Mouse (Mus musculus) left cerebral cortex, postnatal 14 days (tissue): ENCODE results near the gene Zan. TPM values are rescaled to one million over a fixed set of nuclear protein-coding genes. Genes with fewer than 3 reads are reported as not detected.
A peak's percentile ranks its signal among the peaks of the same experiment; 100 is the strongest.

Source experiments
- DNase-seq, 2 experiments: peaks; one replicate each; pipeline ENCODE4 v3.0.0; 2021 to 2022; ENCODE audit warnings: low spot score in 2 of 2, mixed read lengths in 1 of 2
- intact Hi-C: fragments of 180-260 bp; cut with DNase I; formaldehyde crosslinking; loops from one replicate; pipeline ENCODE4 v1.15.1; 2025
- total RNA-seq, 2 experiments: library from RNA; stranded (reverse); gene quantifications; 2 replicates each; pipeline ENCODE4 v1.2.3; 2021

The Zan gene
- total RNA-seq, 2 experiments from 2014 or later: 0.44 to 0.55 TPM

DNA sequence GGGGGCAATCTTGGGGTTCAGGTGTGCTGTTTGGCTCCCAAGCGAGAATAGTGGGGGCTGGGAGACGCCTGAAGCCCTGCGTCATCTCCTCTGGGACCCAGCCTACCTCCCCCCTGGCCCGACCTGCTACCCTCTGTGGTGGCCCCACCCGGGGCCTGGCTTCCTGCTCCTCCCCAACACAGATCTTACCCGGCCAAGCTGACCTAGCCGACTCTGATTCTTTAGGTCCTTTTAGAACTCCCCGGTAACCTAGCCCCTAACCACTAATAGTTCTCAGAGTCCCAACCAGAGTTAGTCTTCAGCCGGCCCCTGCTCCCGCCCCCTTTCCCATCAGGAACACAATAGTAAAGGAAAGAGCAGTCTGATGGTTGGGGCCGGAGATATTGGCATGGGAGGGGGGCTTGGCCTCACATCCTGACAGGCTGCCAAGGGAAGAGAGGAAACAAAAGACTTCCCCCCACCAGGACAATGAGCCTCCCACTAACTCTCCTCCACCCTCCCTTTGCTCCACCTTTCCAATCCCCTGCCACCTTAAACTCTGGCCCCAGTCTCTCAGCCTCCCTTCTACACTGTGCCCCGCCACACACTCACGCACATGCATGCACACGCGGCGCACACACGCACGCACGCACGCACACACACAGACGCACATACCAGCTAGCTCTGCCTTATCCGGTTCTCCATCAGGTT is 137.4 kb downstream of the Zan start:
- peak in 1 of 2 experiments; percentile 22 for DNase-seq
- intact Hi-C loops: loop anchor here (2.0 kb wide), 1 partner anchor 163 kb away; the partner anchor contains the start of gene Pop7

DNA sequence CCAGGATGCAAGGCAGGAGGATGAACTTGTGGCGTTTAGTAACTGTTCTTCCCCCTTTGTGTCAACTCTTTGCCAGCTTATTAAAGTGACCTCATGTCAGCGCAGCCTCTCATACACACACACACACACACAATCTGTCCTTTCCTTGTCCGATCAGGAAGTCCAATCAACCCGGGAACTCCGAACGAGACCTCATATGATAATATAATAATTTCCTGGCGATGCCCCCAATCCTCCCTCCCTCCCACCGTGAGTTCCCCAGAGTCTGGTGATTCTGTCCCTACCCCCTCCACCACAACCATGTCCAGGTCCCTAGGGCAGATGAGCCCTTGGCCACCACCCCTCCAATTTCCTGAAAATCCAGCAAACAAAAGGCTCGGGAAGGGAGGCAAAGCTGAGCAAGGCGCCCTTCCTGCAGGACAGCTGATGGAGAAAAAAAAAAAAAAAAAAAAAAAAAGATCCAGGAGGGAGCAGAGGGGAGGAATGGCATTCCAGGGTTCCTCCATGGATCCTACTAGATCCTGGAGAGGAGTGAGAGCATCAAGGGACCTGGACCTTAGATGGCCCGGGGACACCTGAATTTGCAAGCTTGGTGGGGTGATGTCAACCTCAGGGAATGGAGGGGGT is 138.1 kb downstream of the Zan start:
- intact Hi-C loops: loop anchor here (2.0 kb wide), 1 partner anchor 164 kb away; the partner anchor contains the start of gene Pop7
- no peak for DNase-seq

- peak; percentile 90 to 91 for DNase-seq
- intact Hi-C loops: loop anchor here (2.0 kb wide), 1 partner anchor 165 kb away; the partner anchor contains the start of gene Pop7
Measured at GRCm38 (mm10) chr5:137338256-137338655, 138.6 kb downstream of the Zan start.

- DNase-seq: no peak
- intact Hi-C loops: no loop called here
Measured at GRCm38 (mm10) chr5:137337190-137337589, 139.7 kb downstream of the Zan start.

- intact Hi-C loops: no loop called here
- no peak for DNase-seq
Measured at GRCm38 (mm10) chr5:137335066-137335465, 141.8 kb downstream of the Zan start.

DNA sequence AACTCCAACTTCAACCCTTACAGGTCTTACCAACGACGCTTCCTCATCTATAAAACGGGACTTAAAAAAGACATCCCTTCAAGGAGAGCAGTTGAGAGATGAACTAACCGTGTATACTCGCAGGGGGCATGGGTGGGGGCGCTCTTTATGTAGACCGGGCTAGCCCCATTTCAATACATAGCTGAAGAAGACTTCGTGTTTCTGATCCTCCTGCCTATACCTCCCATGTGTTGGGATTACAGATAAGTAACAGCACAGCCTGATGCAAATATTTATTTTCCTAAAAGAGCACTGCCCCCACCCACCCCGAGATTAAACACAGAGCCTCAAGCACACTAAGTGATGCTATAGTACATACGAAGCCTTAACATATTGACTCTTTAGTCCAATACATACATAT is 142.5 kb downstream of the Zan start:
- intact Hi-C loops: no loop called here

DNA sequence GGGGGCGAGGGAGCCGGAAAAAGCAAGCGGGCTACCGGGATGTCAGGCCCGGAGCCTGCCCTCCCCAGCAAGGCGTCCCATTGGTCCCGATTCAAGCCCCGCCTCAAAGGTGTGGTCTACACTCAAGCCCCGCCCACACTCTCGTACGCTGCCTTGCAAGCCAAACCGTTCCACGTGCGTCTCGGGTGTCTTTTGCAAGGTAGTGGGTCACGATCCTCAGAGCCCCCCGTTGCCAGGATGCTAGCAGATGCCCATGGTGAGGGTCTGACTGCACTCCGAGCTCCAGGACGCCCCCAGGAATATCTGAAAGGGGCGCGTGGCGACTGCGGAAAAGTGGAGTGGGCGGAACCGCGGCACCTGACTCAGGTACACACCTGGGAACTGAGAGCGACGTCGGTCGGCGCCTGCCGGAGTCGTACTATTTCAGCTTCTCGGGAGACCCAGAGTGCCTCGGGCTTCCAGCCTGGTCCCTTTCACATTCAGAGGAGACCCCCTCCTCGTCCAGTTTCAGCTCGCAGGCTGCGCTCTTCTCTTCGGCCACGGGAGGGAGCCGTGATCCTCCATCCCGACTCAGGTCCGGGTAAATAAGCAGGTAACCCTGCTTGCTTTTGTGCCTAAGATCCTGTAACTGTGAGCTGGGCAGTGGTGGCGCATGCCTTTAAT is 143.2 kb downstream of the Zan start, which contains the start of gene Slc12a9:
Gene Slc12a9, minus strand, starts transcription at position 86 of the 663 bp plus-strand sequence.
- intact Hi-C loops: no loop called here
- DNase-seq: peak; percentile 93 to 97

More for the DNA sequence above, 142.5 kb downstream of the Zan start:
- DNase-seq: no peak

DNA sequence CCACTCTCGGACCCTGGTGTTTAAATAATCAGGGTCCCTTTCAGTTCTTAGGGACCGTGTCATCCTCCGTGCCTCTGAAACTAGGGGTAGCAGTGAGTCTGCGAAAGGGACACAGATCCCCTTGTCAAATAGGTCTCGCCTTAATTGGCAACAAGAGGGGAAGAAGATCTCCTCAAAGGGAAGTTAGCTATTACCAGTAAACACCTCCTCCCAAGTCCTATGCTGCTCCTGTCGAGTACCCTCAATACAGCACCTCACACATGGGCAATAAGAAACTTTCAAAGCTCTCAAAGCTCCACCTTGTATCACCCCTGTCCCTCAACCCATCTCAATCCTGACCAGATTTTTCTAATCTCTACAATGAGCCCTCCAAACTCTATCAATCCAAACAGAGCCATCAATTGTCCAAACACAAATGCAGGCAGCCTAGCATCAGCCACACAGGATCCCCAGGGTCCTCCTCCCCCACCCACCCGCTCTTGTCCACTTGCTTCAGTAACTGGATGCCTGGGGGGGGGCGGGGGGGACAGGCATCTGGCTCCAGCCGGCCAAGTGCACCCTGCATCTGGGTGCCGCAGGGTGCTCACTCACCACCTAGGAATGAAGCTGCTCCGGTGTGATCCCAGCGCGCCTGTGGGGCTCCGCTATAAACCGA is 143.9 kb downstream of the Zan start:
- DNase-seq: no peak
- intact Hi-C loops: no loop called here

DNA sequence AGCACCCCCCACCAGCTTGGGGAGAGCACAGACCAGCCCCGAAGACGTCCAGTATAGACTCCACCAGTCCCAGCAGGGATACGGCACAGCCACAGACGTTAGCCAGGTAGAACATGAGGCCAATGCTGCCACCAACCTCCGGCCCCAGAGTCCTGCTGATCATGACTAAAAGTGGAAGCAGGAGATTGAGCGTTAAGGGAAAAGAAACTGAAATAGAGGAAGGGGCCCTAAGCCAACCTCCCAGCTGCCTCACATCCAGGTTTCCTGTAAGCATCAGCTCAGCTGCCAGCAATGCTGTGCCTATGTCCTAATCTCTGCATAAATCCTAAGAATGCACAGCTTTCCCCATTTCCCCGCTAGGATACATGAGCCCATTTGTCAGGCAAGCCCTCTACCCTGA is 146.0 kb downstream of the Zan start:
- no peak for DNase-seq
- intact Hi-C loops: no loop called here

Other genes starting within 250 kb of the Zan start
- 10 to 100 TPM; 68.4 to 81.1 TPM for gene Ache, start 189.5 kb downstream of the Zan start, total RNA-seq
- 10 to 100 TPM; 16.4 to 17.1 TPM for gene Ufsp1, start 182.4 kb downstream of the Zan start, total RNA-seq
- gene Srrt, start 169.4 kb downstream of the Zan start, total RNA-seq: 100 to 1,000 TPM; 167 to 176 TPM
- gene Trip6, start 162.7 kb downstream of the Zan start, total RNA-seq: 1 to 10 TPM; 3.5 to 3.9 TPM
- gene Slc12a9, start 143.5 kb downstream of the Zan start, total RNA-seq: 10 to 100 TPM; 23.7 to 28.0 TPM
- gene Ephb4, start 127.0 kb downstream of the Zan start, total RNA-seq: 1 to 10 TPM; 6.0 to 7.6 TPM
- 10 to 100 TPM; 28.0 to 35.2 TPM for gene Pop7, start 25.5 kb upstream of the Zan start, total RNA-seq
- 10 to 100 TPM; 40.0 to 44.3 TPM for gene Gigyf1, start 41.5 kb upstream of the Zan start, total RNA-seq
- not detected for gene Epo, start 56.2 kb upstream of the Zan start, total RNA-seq
- gene Gnb2, start 56.4 kb upstream of the Zan start, total RNA-seq: 100 to 1,000 TPM; 777 to 806 TPM
- gene Actl6b, start 76.5 kb upstream of the Zan start, total RNA-seq: 100 to 1,000 TPM; 126 to 139 TPM
- gene Tfr2, start 92.8 kb upstream of the Zan start, total RNA-seq: 10 to 100 TPM; 12.8 to 14.2 TPM
- gene Mospd3, start 124.0 kb upstream of the Zan start, total RNA-seq: 10 to 100 TPM; 32.7 to 33.5 TPM
- gene Pcolce, start 136.7 kb upstream of the Zan start, total RNA-seq: 10 to 100 TPM; 12.9 to 14.6 TPM
- gene Fbxo24, start 151.9 kb upstream of the Zan start, total RNA-seq: under 1 TPM in 1 of 2 experiments, not detected in 1; 0.15 TPM
- gene Lrch4, start 152.1 kb upstream of the Zan start, total RNA-seq: 10 to 100 TPM in 1 of 2 experiments, 1 to 10 TPM in 1; 7.1 to 13.7 TPM
- gene Gm20605, start 152.1 kb upstream of the Zan start, total RNA-seq: 10 to 100 TPM in 1 of 2 experiments, 1 to 10 TPM in 1; 8.8 to 10.6 TPM
- 1 to 10 TPM; 1.7 to 4.7 TPM for gene Sap25, start 164.3 kb upstream of the Zan start, total RNA-seq
- gene Irs3, start 168.7 kb upstream of the Zan start, total RNA-seq: under 1 TPM in 1 of 2 experiments, not detected in 1; 0.27 TPM
- 10 to 100 TPM; 38.7 to 40.8 TPM for gene Agfg2, start 207.7 kb upstream of the Zan start, total RNA-seq